Mouse (Mus musculus) heart, embryonic 10.5 days (tissue): ENCODE measurements at regions not wholly inside any gene's neighbourhood (a gene's known extent, or its start where the extent isn't known, plus 50 kb on each side); places are given as distances from the start of the nearest gene placed in this dataset.

Source experiments
- DNase-seq: peaks from one replicate; pipeline ENCODE4 v3.0.0-alpha.2; 2017; ENCODE audit warnings: low spot score
- H3K27ac ChIP-seq: fragments of 300-500 bp; sonication (generic); 2 replicates; pipeline ENCODE4 v1.5.1; 2016; ENCODE audit warnings: mild to moderate bottlenecking
- H3K27me3 ChIP-seq: fragments of 300-500 bp; sonication (generic); 2 replicates; pipeline ENCODE4 v1.6.1; 2016; ENCODE audit warnings: mild to moderate bottlenecking; ENCODE audit not compliant: poor library complexity, insufficient read depth, severe bottlenecking
- H3K36me3 ChIP-seq: fragments of 300-500 bp; sonication (generic); 2 replicates; pipeline ENCODE4 v1.6.1; 2016; ENCODE audit warnings: mild to moderate bottlenecking, moderate library complexity
- H3K4me1 ChIP-seq: fragments of 300-500 bp; sonication (generic); 2 replicates; pipeline ENCODE4 v1.6.1; 2016; ENCODE audit warnings: mild to moderate bottlenecking
- H3K4me3 ChIP-seq: fragments of 300-500 bp; sonication (generic); 2 replicates; pipeline ENCODE4 v1.5.1; 2016; ENCODE audit warnings: mild to moderate bottlenecking, moderate library complexity
- H3K9me3 ChIP-seq: fragments of 300-500 bp; sonication (generic); 2 replicates; pipeline ENCODE4 v1.6.1; 2016; ENCODE audit warnings: mild to moderate bottlenecking, moderate library complexity
- WGBS: fragments of 180-500 bp; shearing (Covaris S2); methylation state at CpG from one replicate; pipeline ENCODE4 v1.1.7; 2016; 5-methylcytosine and 5-hydroxymethylcytosine counted together

DNA sequence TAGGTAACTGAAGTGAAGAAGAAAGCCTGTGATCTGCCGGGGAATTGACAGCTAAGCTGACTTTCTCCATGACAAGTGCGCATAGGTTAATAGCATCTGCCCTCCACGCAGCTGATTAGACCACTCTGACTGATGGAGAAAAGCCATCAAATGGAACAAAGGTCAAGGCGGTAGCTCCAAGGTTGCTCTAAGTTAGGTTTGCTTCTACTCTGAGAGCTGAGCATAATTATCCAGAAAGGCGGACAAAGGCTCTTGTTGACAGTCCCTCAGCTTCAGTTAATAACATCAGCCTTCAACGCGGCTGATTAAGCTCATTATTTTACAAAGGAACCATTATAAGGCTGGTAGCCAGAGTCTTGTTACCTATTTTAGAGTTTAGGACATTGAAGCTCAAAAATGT, 54.0 kb upstream of the Enpep start:
- H3K9me3 ChIP-seq = no peaks in the 10 kb centered on the region
- H3K27me3 ChIP-seq = no peaks in the 10 kb centered on the region
- no peak for DNase-seq
- no peak overlapping the region for H3K4me3 ChIP-seq
- 70% methylated on average over 7 of the region's 7 CpGs for WGBS
- no peaks in the 10 kb centered on the region for H3K36me3 ChIP-seq
- H3K4me1 ChIP-seq = no peaks in the 10 kb centered on the region
- no peak overlapping the region for H3K27ac ChIP-seq

DNA sequence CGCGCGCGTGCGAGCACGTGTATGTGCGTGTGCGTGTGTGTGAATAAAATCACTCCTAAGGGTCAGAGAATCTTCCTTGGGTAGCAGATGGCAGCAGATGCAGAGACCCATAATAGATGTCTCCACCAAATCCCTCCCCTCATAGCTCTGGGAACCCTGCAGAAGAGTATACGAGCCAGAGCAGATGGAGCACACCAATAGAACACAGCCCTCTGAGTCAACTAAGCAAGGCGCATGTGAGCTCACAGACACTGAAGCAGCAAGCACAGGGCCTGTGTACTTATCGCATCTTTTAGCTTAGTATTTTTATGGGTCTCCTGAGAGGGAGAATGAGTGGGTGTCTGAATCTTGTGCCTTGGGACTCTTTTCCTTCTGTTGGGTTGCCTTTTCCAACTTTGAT, 58.0 kb upstream of the Enpep start:
- H3K9me3 ChIP-seq = 0 out of 2 replicates have a peak, but pooled peaks cover 3% of the 10 kb centered on the region
- no peaks in the 10 kb centered on the region for H3K36me3 ChIP-seq
- no peaks in the 10 kb centered on the region for H3K27me3 ChIP-seq
- DNase-seq = no peak
- no peak overlapping the region for H3K27ac ChIP-seq
- no peak overlapping the region for H3K4me3 ChIP-seq
- WGBS = 95% methylated on average over 11 of the region's 11 CpGs
- H3K4me1 ChIP-seq = no peaks in the 10 kb centered on the region

DNA sequence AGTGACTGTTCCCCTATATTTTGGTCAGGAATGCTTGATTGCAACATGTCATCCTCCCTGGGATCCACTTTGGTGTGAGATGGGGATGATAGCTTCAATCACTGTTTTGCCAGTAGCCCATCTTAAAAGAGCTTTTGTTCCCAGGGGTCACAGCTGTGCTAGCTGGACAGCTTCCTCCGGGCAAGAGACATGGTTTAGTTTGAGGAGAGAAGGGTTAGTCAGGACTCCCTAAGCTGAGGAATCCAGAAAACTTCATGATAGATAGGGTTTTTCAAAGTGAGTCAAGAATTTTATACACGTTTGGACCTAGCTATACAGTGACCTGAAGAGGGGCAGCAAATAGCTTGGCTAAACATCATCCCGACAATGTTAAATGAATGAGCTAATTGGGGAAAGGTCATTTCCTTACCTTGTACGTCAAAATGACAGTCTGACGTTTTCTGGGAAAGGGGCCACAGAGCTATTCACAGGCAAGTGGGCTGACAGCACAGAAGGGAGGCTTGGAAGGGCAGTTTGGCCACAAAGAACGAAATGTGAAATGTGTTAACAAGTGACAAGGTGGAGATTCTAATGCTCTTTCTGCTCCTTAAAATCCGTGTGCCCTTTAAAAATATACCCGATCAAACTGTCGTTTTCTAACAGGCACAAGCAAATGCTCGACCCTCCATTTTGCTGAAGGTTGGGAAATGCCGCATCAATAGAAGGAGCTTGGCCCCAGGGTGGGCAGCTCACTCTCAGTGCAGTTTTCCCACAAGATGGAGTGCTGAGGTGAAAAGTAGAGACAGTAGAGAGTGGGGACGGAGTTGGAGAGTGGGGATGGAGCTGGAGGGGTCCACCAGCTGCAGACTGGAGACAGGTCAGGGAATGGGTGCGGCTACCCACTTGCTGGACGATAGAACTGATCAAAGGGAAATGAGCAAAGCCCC, 59.6 kb upstream of the Enpep start:
- H3K27ac ChIP-seq = no peak overlapping the region
- no peak for DNase-seq
- H3K4me1 ChIP-seq = no peaks in the 10 kb centered on the region
- H3K9me3 ChIP-seq = 0 out of 2 replicates have a peak, but pooled peaks cover 3% of the 10 kb centered on the region
- WGBS = 59% methylated on average over 14 of the region's 14 CpGs
- no peaks in the 10 kb centered on the region for H3K27me3 ChIP-seq
- H3K36me3 ChIP-seq = no peaks in the 10 kb centered on the region
- H3K4me3 ChIP-seq = no peak overlapping the region

DNA sequence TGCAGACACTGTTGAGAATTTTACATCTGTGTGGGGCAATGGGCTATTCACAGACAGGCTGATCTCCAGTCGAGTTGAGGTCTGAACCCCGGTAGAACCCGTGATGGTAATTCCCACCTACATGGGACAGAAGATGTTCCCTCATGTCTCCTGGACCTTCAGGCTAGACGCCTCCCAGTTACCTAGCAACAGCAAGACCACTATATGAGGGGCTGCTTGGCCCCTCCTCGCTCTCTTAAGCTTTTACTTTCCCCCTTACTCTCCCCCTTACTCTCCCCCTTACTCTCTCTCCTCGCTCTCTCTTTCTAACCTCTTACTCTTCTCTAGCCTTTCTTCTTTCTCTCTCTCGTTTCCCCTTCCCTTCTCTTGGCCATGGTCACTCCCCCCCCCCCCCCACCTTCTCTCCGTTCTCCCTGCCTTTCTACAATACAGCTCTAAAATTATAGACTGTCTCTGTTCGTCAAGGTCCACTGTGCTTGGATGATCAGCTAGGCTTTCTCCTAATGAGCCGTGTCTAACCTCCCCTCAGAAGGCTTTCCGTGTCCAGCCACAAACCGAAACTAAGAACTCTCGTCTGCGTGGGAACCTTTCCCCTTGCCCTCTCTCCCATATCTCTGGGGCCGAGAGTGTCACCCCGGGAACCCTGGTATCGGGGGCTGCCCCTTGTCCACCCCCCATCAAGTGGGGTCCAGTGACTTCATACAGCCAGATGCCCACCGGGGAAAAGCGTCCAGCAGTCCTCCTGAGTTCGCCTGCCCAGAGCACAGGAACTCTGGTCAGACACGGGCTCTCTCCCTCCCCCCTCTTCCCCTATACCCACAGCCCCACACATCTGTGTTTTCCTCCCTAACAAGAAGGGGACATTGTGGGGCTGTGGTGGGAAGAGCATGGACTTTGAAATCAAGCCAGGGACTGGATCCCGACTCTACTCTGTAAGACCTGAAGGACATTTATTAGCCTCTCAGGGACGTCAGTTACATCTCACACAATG, 60.6 kb upstream of the Enpep start:
- no peak for DNase-seq
- Histone ChIP-seq H3K36me3 (no peaks in the 10 kb centered on the region), H3K4me1 (no peaks in the 10 kb centered on the region), H3K27ac (no peak overlapping the region), H3K9me3 (0 out of 2 replicates have a peak, but pooled peaks cover 3% of the 10 kb centered on the region), H3K4me3 (no peak overlapping the region), H3K27me3 (no peaks in the 10 kb centered on the region)
- 84% methylated on average over 22 of the region's 23 CpGs for WGBS

DNA sequence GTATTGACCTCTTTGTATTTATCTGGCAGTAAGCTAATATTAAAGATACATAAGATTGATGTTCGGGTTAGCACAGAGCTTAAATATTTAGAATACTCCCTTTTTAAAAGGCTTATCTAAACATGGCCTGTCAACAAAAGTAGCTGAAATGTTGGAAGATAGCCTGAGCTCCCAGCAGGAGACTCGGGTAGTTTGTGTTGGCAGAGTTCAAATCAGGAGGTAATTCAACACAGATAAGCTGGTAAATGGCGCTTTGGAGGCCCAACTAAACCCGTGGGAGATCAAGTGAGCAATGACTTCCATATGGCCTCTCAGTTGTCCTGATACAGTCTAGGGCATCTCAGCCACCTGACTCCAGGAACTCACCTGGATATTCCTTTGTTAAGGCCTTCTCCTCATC, 65.0 kb upstream of the Enpep start:
- WGBS = 23% methylated on average over 4 of the region's 4 CpGs
- Histone ChIP-seq H3K36me3 (no peaks in the 10 kb centered on the region), H3K27me3 (no peaks in the 10 kb centered on the region), H3K9me3 (0 out of 2 replicates have a peak, but pooled peaks cover 3% of the 10 kb centered on the region), H3K4me3 (no peak overlapping the region), H3K4me1 (no peaks in the 10 kb centered on the region), H3K27ac (no peak overlapping the region)
- no peak for DNase-seq

DNA sequence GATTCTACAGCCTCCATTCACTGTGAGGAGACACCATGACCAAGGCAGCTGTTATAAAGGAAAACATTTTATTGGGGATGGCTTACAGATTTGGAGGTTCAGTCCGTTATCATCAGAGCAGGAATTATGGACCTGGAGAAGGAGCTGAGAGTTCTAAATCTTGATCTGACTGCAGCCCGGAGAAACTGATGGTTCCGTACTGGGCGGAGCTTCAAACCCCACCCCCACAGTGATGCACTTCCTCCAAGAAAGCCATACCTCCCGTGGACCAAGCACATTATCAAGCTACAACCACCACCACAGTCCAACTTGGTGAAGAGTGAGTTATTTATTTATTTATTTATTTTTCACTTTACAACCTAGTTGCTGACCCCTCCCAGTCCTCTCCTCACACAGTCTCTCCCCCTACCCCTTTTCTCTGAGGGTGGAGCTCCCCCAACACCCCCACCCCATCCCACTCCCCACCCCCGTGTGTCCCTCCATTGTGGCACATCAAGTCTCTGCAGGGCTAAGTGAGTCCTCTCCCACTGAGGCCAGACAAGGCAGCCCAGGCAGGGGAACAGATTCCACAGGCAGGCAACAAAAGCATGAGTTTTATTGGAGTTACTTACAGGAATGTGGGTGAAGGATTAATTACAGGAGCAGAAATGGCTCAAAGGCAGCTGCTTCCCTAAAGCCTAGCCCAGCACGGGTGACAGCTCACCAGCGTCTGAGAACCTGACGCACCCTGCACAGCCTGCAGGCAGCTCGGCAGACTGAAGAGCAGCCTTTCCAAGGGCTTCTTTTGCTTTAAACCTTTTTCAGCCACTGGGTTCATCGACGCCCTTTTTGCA, 67.8 kb upstream of the Enpep start:
- no peaks in the 10 kb centered on the region for H3K36me3 ChIP-seq
- DNase-seq = peak; percentile 68
- no peak overlapping the region for H3K27ac ChIP-seq
- H3K4me3 ChIP-seq = no peak overlapping the region
- no peaks in the 10 kb centered on the region for H3K4me1 ChIP-seq
- no peaks in the 10 kb centered on the region for H3K9me3 ChIP-seq
- H3K27me3 ChIP-seq = no peaks in the 10 kb centered on the region
- 79% methylated on average over 12 of the region's 12 CpGs for WGBS

DNA sequence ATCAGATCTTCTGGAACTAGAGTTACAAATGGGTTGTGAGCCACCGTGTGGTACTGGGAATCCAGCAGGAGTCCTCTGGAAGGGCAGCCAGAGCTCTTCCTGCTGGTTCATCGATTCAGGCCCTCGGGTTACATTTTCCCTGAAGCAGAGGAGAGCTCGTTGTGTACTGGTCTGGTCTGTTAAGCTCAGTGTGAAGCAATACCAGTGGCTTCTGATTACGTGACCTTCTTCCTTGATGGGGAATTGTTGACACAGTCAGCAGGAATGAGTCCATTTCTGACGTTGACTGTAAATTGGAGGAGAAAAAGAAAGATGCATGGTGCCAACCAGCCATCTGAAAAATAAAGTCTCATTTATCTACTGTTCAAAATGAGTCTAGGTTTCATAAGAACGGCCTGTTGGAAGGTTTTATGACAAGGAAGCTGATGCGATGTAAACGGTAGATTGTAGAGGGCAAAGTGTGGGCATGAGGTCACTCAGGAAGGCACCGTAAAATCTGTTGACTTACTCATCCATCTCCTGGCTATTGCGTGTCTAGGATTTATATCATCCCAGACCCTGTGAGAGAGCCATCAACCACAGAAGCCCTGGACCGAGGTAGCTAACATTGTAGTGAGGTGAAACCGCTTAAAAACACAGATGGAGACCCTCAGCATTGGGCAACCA, 79.0 kb upstream of the Enpep start:
- Histone ChIP-seq H3K36me3 (no peaks in the 10 kb centered on the region), H3K9me3 (peaks cover 2% of the 10 kb centered on the region; the same call in 1 of the 2 replicates), H3K4me1 (no peaks in the 10 kb centered on the region), H3K4me3 (no peak overlapping the region), H3K27ac (no peak overlapping the region), H3K27me3 (no peaks in the 10 kb centered on the region)
- 88% methylated on average over 13 of the region's 13 CpGs for WGBS
- no peak for DNase-seq

DNA sequence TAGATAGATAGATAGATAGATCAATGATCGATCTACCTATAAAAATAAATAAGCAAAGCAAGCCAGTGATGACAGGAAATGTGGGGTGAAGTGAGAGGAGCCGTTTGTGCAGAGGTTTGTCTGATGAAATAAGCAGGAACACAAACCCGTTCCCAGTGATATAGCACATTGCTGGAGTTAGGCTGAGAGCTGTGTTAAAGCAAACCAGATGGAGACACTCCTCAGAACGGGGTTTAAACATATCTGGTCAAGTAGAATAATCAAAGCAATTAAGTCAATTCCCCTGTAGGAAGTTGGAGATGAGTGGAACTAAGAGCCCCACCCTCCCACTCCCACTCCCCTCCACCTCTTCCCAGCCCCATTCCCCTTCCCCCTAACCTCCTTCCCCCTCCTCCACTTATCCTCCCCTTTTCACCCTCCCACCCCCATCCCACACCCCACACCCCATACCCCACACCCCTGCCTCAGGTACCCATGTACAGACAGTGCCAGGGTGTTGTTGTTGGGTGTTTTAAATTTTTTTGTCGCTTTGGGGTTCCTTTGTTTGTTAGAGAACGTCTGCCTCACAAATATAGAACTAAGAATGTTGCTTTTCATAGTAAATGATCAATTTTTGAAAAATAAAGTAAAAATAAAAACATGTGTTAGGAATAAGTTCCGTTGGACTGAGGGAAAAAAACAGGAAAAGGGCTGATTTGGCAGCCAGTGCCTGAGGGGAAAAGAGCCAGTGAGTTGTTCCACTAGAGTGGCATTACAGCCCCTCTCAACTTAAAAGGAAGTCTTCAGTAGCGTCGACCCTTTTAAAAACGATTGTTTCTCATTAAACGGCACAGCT, 79.8 kb upstream of the Enpep start:
- no peak for DNase-seq
- H3K27ac ChIP-seq = no peak overlapping the region
- no peaks in the 10 kb centered on the region for H3K4me1 ChIP-seq
- H3K9me3 ChIP-seq = peaks cover 2% of the 10 kb centered on the region; the same call in 1 of the 2 replicates
- H3K27me3 ChIP-seq = no peaks in the 10 kb centered on the region
- no peaks in the 10 kb centered on the region for H3K36me3 ChIP-seq
- 69% methylated on average over 11 of the region's 11 CpGs for WGBS
- H3K4me3 ChIP-seq = no peak overlapping the region

DNA sequence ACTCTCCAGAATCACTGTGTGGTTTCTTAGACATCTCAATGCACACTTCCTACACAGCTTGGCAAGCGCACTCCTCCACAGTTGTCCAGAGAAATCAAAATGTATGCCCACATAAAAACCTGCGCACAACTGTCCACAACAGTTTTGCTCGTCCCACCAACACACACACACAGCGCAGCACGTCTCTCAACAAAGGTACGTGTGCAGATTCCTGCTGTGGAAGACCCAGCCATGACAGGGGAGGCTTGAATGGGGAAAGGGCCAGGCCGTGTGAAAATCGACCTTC, 80.4 kb upstream of the Enpep start:
- Histone ChIP-seq H3K4me1 (no peaks in the 10 kb centered on the region), H3K4me3 (no peak overlapping the region), H3K27me3 (no peaks in the 10 kb centered on the region), H3K36me3 (no peaks in the 10 kb centered on the region), H3K9me3 (peaks cover 2% of the 10 kb centered on the region; the same call in 1 of the 2 replicates), H3K27ac (no peak overlapping the region)
- no peak for DNase-seq
- WGBS = 89% methylated on average over 8 of the region's 8 CpGs

DNA sequence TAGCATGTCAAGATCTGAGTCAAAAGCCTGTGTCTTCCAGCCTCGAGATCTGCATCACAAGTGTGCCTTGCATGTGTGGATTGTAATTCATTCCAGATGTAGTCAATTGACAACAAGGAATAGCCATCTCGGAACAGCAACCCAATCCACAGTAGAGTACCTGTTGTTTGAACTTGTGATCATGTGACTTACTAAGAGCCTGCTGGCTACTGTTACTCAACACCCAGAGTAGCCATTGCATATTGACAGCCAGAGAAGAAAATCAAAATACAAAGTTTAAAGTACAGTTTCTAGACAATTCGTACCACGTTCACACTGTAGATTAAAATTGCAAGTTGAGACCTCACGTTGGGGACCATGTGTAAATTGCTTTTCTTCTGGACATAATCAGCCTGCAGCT, 83.1 kb upstream of the Enpep start:
- no peak for DNase-seq
- Histone ChIP-seq H3K36me3 (no peaks in the 10 kb centered on the region), H3K9me3 (peaks cover 2% of the 10 kb centered on the region; the same call in 1 of the 2 replicates), H3K27ac (no peak overlapping the region), H3K4me1 (no peaks in the 10 kb centered on the region), H3K27me3 (no peaks in the 10 kb centered on the region), H3K4me3 (no peak overlapping the region)
- WGBS = 77% methylated on average over 5 of the region's 5 CpGs

DNA sequence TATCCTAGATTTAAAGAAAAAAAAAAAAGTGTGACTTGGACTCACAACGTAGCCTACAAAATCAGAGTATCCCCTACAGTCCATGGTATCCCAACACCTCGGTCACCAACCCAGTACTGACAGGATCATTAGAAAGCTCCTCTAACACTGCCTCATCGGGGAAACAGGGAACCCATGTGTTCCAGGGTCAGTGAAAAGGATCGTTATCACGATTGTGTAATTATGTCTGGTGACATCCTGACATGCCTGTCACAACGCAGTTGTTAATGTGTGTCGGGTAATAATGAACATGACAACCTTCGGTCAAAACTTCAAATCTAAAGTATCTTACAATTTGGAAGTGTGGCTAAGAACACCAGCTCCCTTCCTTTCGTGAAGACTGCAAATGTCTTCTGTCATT, 83.8 kb upstream of the Enpep start:
- no peaks in the 10 kb centered on the region for H3K4me1 ChIP-seq
- H3K9me3 ChIP-seq = peaks cover under 1% of the 10 kb centered on the region; the same call in 1 of the 2 replicates
- 89% methylated on average over 9 of the region's 9 CpGs for WGBS

More for the DNA sequence above, 83.8 kb upstream of the Enpep start:
- Histone ChIP-seq H3K27me3 (no peaks in the 10 kb centered on the region), H3K36me3 (no peaks in the 10 kb centered on the region), H3K4me3 (no peak overlapping the region), H3K27ac (no peak overlapping the region)
- DNase-seq = no peak
